Mouse (Mus musculus) hindbrain, embryonic 16.5 days (tissue): Measurements from ENCODE around the gene Tmem170. TPM values are rescaled to one million over a fixed set of nuclear protein-coding genes. Genes with fewer than 3 reads are reported as not detected.
A peak's percentile ranks its signal among the peaks of the same experiment; 100 is the strongest.

ENCODE experiments used
- ATAC-seq: fragments of 200-750 bp; cut with Nextera tagmentation; 2 replicates; pipeline ENCODE4 v1.8.0; 2017; ENCODE audit warnings: moderate TSS enrichment, moderate library complexity
- H3K27ac ChIP-seq: fragments of 300-500 bp; sonication (generic); 2 replicates; pipeline ENCODE4 v1.5.1; 2014; ENCODE audit warnings: low read depth, mild to moderate bottlenecking, control low read depth, low read length, moderate library complexity
- H3K27me3 ChIP-seq: fragments of 300-500 bp; sonication (generic); replicated peaks from 2 replicates; pipeline ENCODE4 v1.6.1; 2014; ENCODE audit warnings: low read length; ENCODE audit not compliant: control insufficient read depth, insufficient read depth
- H3K36me3 ChIP-seq: fragments of 300-500 bp; sonication (generic); 2 replicates; pipeline ENCODE4 v1.6.1; 2014; ENCODE audit warnings: mild to moderate bottlenecking, low read length, moderate library complexity, mixed read lengths; ENCODE audit not compliant: control insufficient read depth, insufficient read depth
- H3K4me1 ChIP-seq: fragments of 300-500 bp; sonication (generic); 2 replicates; pipeline ENCODE4 v1.6.1; 2014; ENCODE audit warnings: low read depth, low read length; ENCODE audit not compliant: control insufficient read depth, insufficient read depth
- H3K4me2 ChIP-seq: fragments of 300-500 bp; sonication (generic); 2 replicates; pipeline ENCODE4 v1.6.1; 2014; ENCODE audit warnings: mild to moderate bottlenecking, low read length, control low read depth, moderate library complexity
- H3K4me3 ChIP-seq: fragments of 300-500 bp; sonication (generic); 2 replicates; pipeline ENCODE4 v1.5.1; 2014; ENCODE audit warnings: mild to moderate bottlenecking, low read length, control low read depth, moderate library complexity
- H3K9ac ChIP-seq: fragments of 300-500 bp; sonication (generic); 2 replicates; pipeline ENCODE4 v1.6.1; 2014; ENCODE audit warnings: low read depth, mild to moderate bottlenecking, control low read depth, low read length, moderate library complexity
- H3K9me3 ChIP-seq: fragments of 300-500 bp; sonication (generic); 2 replicates; pipeline ENCODE4 v1.6.1; 2014; ENCODE audit warnings: mild to moderate bottlenecking, low read length, moderate library complexity; ENCODE audit not compliant: control insufficient read depth
- WGBS: fragments of 180-500 bp; shearing (Covaris S2); extraction: QIAGEN DNeasy Blood & Tissue Kit; methylation state at CpG from one replicate; pipeline ENCODE4 v1.1.7; 2014; 5-methylcytosine and 5-hydroxymethylcytosine counted together
- polyA plus RNA-seq: library from polyadenylated mRNA; unstranded; fragments of >200 nt; fragmentation: Nextera tagmentation; extraction: Ambion mirVana; gene quantifications from 2 replicates; pipeline ENCODE4 v1.2.1, GENCODE M21; 2015

Tmem170 gene
- 3.6 and 4.2 TPM in 2 replicates for polyA plus RNA-seq

- no peaks in the 10 kb centered on the region for H3K27me3 ChIP-seq
- H3K9ac ChIP-seq, result peak within 1 kb of the TSS; percentile 78
- under 1% methylated on average over 34 of the region's 53 CpGs for WGBS
- peak within 1 kb of the TSS; percentile 67 for H3K4me2 ChIP-seq
- no peaks in the 10 kb centered on the region for H3K36me3 ChIP-seq
- H3K27ac ChIP-seq, result peak within 1 kb of the TSS; percentile 78
- H3K4me1 ChIP-seq, result peaks cover 4% of the 10 kb centered on the region; the same call in 1 of the 2 replicates
- peak within 1 kb of the TSS; percentile 79 for H3K4me3 ChIP-seq
- peak; percentile 99 for ATAC-seq
- H3K9me3 ChIP-seq, result no peaks in the 10 kb centered on the region
Measured at GRCm38 (mm10) chr8:111876355-111876948, at the start of gene Tmem170. Gene Tmem170, minus strand, starts transcription at chr8:111876750.

GRCm38 (mm10) chr8:111924976-111925375 is 48.4 kb upstream of the Tmem170 start:
- Histone ChIP-seq H3K9ac (no peak overlapping the region), H3K36me3 (no peaks in the 10 kb centered on the region), H3K27me3 (no peaks in the 10 kb centered on the region), H3K4me3 (no peak overlapping the region), H3K27ac (no peak overlapping the region), H3K9me3 (no peaks in the 10 kb centered on the region), H3K4me1 (no peaks in the 10 kb centered on the region), H3K4me2 (no peak overlapping the region)
- WGBS, result 87% methylated on average over 7 of the region's 7 CpGs
- ATAC-seq, result no peak

- peak overlapping the region; percentile 27; the same call in 1 of the 2 replicates for H3K9ac ChIP-seq
- 0 out of 2 replicates have a peak, but pooled peaks have one; percentile 30 for ATAC-seq
- H3K4me2 ChIP-seq, result peak overlapping the region; percentile 27; the same call in 1 of the 2 replicates
- no peak overlapping the region for H3K27ac ChIP-seq
- H3K4me3 ChIP-seq, result no peak overlapping the region
- 29% methylated on average over 10 of the region's 10 CpGs for WGBS
- no peaks in the 10 kb centered on the region for H3K9me3 ChIP-seq
- H3K4me1 ChIP-seq, result no peaks in the 10 kb centered on the region
- no peaks in the 10 kb centered on the region for H3K27me3 ChIP-seq
- peaks cover 3% of the 10 kb centered on the region for H3K36me3 ChIP-seq
Measured at GRCm38 (mm10) chr8:111923383-111923804, 46.8 kb upstream of the Tmem170 start.

GRCm38 (mm10) chr8:111920971-111921370 is 44.4 kb upstream of the Tmem170 start:
- ATAC-seq, result no peak

GRCm38 (mm10) chr8:111919663-111920062 is 43.1 kb upstream of the Tmem170 start:
- H3K4me1 ChIP-seq, result no peaks in the 10 kb centered on the region
- no peak for ATAC-seq

More at GRCm38 (mm10) chr8:111920971-111921370, 44.4 kb upstream of the Tmem170 start:
- peaks cover 7% of the 10 kb centered on the region for H3K36me3 ChIP-seq
- no peak overlapping the region for H3K4me3 ChIP-seq
- no peak overlapping the region for H3K9ac ChIP-seq
- no peak overlapping the region for H3K4me2 ChIP-seq
- no peaks in the 10 kb centered on the region for H3K4me1 ChIP-seq
- 88% methylated on average over 4 of the region's 4 CpGs for WGBS
- H3K27ac ChIP-seq, result no peak overlapping the region
- no peaks in the 10 kb centered on the region for H3K9me3 ChIP-seq
- no peaks in the 10 kb centered on the region for H3K27me3 ChIP-seq

GRCm38 (mm10) chr8:111912860-111913432 is 36.4 kb upstream of the Tmem170 start:
- H3K4me2 ChIP-seq, result peak overlapping the region; percentile 35
- peaks cover 10% of the 10 kb centered on the region for H3K4me1 ChIP-seq
- H3K9ac ChIP-seq, result no peak overlapping the region
- ATAC-seq, result peak; percentile 92
- H3K4me3 ChIP-seq, result no peak overlapping the region
- no peaks in the 10 kb centered on the region for H3K27me3 ChIP-seq
- no peaks in the 10 kb centered on the region for H3K9me3 ChIP-seq
- no peaks in the 10 kb centered on the region for H3K36me3 ChIP-seq
- H3K27ac ChIP-seq, result peak overlapping the region; percentile 30
- 26% methylated on average over 12 of the region's 12 CpGs for WGBS

More at GRCm38 (mm10) chr8:111919663-111920062, 43.1 kb upstream of the Tmem170 start:
- Histone ChIP-seq H3K27me3 (no peaks in the 10 kb centered on the region), H3K9me3 (no peaks in the 10 kb centered on the region), H3K9ac (no peak overlapping the region), H3K36me3 (peaks cover 7% of the 10 kb centered on the region), H3K4me3 (no peak overlapping the region), H3K27ac (no peak overlapping the region), H3K4me2 (no peak overlapping the region)
- 92% methylated on average over 2 of the region's 2 CpGs for WGBS

- no peak for ATAC-seq
- H3K4me1 ChIP-seq, result peaks cover 10% of the 10 kb centered on the region
- H3K9me3 ChIP-seq, result no peaks in the 10 kb centered on the region
- no peak overlapping the region for H3K4me3 ChIP-seq
- H3K27me3 ChIP-seq, result no peaks in the 10 kb centered on the region
- H3K27ac ChIP-seq, result no peak overlapping the region
- H3K9ac ChIP-seq, result no peak overlapping the region
- 30% methylated on average over 7 of the region's 7 CpGs for WGBS
- H3K36me3 ChIP-seq, result no peaks in the 10 kb centered on the region
- H3K4me2 ChIP-seq, result no peak overlapping the region
Measured at GRCm38 (mm10) chr8:111911572-111911971, 35.0 kb upstream of the Tmem170 start.

- Histone ChIP-seq H3K27ac (no peak within 1 kb of the TSS), H3K4me3 (peak within 1 kb of the TSS; percentile 51), H3K9ac (peak within 1 kb of the TSS; percentile 75), H3K4me2 (peak within 1 kb of the TSS; percentile 95), H3K36me3 (no peaks in the 10 kb centered on the region), H3K9me3 (no peaks in the 10 kb centered on the region), H3K27me3 (no peaks in the 10 kb centered on the region), H3K4me1 (peaks cover 10% of the 10 kb centered on the region)
- WGBS, result 4% methylated on average over 46 of the region's 47 CpGs
- no peak for ATAC-seq
Measured at GRCm38 (mm10) chr8:111909621-111910450, 33.3 kb upstream of the Tmem170 start, which contains the start of gene Chst5. Gene Chst5, minus strand, starts transcription at chr8:111910447.
